Mouse (Mus musculus): Measurements from ENCODE around the gene 4930564D02Rik.

DNA sequence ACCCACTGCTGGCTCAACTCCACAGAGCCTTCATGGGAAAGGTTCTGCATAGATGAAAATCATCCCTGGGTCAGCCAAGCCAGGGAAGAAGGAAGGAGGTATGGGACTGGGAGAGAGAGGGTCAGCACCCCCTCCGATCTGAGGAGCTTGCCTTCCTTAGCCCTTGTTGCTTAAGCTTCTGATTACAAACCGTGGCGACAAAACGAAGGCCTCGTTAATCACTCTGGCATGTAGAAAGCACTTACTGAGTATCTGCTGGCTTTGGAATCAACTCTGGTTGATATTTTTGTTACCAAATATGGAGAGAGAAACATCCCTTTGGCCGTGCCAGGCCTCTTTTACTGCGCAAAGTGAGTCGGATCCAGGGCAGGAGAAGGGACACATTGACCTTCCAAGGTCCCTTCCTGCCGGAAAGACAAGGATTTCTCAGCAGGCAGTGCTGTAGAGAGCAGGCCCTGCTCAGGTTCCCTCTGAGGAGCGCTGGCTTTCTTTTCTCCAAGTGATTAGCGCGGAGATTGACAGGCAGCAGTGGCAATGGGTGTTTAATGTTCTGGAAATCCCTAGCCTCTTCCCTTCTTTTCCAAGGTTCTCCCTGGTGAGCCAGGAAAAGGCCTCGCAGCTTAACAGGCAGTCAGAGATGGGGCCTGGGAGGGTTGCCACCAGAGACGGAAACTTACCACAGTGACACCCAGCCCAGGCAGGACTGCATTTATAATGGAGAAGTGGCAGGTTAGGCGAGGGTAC is 33.1 kb downstream of the 4930564D02Rik start:
- no peak for TF ChIP-seq POLR2A (IDR thresholded peaks at IDR 0.05; ENCODE audit: borderline replicate concordance, extremely low read depth, low read depth, low read length)
- TF ChIP-seq CTCF (IDR thresholded peaks at IDR 0.05; ENCODE audit: insufficient read depth, low read length), result no peak
